Mouse (Mus musculus): ENCODE results near the gene Vipr2.

The Vipr2 gene

DNA sequence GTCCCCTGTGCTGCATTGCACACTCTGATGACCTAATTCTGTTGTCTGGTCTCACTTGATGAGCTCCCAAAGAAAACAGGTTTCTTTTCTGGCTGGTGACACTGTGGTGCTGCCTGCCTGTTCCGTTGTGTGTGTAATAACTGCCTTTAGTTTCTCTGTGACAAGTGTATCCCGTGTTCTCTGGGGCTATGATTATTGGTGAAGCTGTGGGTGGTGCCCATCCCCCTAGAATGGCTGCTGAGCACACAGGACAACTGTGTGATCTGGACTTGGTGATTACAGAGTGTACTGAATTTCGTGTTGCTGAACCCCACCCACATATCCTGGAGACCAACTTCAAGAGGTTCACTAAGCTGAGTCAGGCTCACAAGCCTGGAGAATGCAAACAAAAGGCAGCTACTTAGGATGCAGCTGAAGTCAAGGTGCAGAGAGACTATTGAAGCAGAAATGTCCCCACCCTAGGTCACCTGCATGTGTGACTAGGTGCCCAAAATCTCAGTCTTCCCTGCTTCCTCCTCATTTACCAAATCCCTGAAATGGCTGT lies 18.9 kb downstream of the Vipr2 start:
- DNase-seq (ENCODE audit: low spot score) = no peak

DNA sequence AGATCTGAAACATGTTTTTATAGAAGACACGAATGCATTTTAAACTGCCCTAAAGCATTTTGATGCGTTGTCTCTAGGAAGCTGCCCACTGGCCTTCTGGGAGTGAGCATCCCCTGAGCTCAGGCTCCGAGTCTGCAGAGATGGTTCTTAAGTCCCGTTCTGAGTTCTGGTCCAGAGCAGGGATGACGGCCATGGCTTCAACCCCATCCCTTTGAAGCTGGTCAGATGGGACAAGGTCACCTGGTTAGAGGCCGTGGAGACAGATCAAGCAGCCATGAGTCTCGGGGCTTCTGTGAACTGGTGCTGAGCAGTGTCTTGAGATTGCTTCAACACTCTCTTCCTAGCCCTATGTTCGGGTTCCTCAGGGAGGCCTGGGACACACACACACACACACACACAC lies 19.6 kb downstream of the Vipr2 start:
- DNase-seq (ENCODE audit: low spot score) = no peak

DNA sequence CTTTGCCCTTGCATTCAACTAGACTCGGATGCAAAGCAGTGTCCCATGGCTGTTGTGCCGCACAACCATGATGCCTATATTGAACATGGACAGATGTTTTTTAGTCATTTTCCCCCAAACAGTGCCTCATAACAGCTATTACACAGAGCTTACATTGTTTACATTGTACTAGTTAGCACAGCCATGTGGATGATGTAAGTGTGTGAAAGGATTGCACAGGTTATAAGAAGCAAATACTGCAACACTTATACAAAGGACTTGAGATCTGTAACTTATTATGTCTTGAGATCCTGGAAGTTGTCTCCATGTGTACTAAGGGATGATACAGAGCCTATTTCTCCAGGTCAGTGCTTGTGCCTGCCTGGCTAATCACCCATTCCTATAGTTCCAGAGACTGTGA lies 24.4 kb downstream of the Vipr2 start:
- DNase-seq (ENCODE audit: low spot score) = no peak

DNA sequence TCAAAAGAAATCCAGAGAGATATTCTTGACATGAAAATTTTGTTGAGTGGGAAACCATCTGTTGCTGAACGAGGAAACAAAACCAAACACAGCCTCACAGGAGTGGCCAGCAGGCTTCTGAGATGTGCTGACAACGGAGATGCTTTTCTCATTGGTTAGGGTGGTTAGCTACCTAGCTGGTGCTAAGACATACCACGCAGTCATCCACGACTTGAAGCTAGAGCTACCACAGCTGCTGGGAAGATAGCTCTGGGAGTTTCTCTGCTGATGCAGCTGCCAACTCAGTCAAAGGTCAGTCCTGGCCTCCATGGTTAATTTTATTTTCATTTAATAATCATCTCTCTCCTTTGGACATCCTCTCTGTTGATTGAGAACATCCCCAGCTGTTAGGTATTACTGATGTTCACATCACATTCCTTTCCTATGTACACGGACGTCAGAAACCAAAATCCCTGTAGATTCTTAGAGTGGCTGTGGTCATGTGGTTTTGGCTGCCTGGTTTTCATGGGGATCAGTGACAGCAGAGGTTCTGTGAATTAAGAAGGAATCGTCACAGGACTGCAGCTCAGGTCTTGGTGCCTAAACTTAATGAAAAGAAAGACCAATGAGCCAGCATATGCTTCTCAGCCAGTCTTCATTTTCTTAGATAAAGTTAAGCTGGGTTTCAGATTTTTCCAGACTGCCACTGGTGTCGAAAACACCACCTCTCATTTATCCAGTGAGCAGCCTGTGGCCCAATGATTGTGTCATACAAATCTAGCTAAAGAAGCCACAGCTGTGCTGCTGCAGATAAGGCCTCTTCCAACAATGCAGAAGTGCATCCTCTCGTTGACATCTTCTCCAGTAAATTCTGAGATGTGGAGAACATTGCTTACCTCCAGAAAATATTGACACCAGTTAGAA lies 32.2 kb downstream of the Vipr2 start:
- DNase-seq (ENCODE audit: low spot score) = peak; percentile 4

DNA sequence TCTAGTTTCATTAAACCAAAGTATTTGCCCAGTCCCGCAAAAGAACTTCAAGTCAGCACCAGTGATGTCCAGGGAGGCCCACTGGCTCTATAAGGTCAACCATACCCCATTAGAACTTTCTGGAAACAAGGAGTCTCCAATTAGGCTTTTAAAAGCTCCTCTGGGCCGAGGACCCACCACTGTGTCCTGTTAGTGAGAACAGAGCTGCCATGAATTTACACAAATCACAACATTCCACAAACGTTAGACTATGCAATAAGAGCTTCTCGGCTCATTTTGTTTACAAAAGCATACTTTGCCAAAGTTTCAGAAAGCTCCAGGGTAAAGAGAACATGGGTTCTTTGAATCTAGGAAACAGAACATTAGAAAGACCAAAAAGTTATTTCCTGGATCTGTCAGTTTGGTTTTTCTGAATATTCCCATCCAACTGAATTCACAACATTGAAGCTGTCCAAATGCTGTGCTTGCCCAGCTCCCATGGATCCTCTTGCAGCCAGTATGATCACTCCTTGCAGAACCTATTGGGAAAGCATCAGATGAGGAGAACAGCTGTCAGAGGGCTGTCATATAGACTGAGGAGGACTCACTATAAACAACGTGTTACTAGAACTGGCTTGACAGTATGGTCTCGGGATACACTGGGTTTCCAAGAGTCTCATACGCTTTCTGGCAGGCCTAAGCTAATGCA lies 33.6 kb downstream of the Vipr2 start:
- DNase-seq (ENCODE audit: low spot score) = no peak

DNA sequence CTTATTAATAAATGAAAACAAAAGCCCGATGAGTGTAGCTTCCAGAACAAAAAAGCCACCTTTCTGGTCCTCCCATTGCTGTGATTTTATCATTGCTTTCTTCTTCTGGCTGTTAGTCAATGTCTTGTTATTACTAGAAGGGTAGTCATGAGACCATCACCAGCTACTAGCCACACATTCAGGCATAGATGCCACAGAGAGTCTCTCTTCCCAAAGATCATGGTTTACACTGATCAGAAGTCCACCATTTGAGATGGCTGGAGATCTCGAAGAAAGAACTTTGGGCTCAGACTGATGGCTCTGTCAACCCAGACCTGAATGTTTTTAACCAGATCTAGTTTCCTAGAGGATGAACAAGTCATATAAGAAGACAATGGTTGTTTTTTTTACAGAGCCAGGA lies 38.3 kb downstream of the Vipr2 start:
- no peak for DNase-seq (ENCODE audit: low spot score)

DNA sequence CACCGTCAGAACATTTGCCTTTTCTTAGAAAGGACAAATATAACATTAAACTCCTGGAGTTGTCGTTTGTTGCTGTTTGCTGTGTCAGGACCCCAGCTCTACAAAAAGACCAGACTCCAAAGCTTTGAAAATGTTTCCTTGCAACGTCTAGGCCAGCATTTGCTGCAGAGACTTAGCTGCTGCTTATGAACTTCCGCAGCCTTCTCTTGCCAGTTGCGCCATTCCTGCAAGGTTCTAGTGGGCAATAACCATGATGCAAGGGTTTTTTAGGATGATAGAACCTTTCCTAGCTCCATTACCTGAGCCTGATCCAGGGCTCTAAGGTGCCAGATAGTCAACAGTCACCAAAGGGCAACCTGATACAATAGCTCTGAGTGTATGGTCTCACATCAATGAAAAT lies 38.9 kb downstream of the Vipr2 start:
- DNase-seq (ENCODE audit: low spot score) = no peak

DNA sequence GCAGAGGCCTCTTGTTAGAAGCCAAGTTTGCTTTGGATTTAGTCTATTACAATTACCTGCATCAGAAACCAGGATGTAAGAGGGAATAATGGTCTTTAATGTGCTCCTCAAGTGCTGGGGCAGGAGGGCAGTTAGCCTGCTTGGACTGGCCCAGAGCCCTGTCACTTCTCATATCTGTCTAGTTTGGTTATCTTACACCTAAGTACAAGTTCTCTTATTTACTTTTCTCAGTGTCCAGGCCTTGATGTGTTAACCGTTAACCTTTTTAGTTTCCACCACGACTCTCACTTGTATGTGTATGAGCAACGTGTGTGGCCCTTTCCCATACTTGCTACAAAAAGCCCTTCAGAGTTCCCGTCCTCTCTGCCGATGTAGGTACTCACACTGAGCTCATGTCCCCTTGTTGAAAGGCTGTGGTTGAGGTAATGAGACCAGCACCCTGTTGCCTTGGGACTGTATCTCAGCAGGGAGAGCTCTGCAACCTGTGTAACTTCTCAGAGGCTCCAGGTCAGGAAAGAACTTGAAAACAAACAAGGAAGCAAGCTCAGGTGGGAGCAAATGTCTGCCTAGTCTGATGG lies 39.9 kb downstream of the Vipr2 start:
- no peak for DNase-seq (ENCODE audit: low spot score)

DNA sequence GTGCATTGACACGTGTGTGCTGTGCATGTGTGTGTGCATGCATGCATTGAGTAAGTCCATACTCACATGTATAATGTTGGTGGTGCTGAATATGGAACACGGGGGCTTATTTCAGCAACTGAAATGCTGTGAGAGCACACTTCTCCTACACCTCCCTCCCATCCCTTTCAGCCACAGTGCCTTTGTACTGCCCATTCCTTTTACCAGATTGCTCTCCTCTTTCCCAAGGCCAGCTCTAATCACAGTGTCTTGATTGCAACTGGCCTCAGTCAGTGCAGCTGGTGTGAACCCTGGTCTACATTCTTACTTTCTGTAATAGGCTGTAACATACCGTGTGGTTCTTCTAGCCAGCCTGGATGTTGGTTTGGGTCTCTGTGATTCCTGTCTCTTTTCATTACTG lies 41.5 kb downstream of the Vipr2 start:
- DNase-seq (ENCODE audit: low spot score) = no peak

DNA sequence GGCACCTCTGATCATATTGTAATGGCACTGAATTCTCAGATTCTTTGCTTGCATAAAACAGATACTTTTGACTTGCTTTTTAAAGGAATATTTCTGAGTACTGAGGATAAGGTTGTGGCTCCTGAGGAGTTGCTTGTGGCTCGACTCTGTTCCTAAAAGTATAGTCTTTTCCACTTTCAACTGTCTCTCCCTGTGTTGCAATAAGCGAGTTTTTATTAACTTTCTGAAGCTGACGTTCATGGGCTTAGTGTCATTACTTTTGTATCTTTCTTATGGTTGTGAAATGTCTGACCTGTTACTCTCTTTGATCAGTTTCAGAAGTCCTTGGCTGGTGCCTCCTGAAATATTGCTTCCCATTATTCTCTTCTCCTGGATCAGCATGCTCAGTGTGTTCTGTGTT lies 46.3 kb downstream of the Vipr2 start:
- no peak for DNase-seq (ENCODE audit: low spot score)

DNA sequence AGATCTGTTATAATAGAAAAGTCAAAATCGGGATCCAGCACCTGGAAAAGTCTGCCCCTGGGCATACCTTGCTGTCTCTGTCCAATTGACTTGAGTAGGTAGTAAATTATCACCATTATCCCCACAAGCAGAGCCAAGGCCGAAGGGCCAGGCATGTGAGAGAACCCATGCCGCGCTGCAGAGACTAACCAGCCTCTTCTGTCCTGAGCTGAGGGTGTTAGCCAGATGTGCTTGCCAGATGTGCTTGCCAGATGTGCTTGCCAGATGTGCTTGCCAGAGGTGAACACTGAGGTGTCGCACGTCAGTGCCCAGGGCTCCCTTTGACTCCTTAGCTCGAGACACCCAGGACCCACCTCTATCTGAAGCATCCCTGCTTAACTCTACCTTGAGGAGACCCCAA lies 53.4 kb downstream of the Vipr2 start:
- no peak for DNase-seq (ENCODE audit: low spot score)

DNA sequence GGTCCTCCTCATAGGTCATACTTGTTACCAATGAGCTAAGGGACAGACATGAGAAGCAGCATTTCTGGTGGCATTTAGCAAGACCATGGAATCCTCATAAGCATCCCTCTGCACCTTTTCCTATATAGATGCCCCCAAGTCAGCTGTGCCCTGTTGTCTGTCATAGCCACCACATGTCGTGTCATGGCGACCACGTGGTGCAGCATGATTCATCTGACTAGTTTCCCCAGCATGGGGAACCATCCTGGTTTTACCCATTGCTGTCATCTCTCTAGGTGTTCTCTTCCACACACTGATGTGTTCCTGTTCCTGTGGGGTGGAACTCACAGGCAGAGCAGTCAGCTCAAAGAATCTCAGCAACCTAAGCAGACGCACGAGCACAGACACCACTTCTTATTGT lies 55.4 kb downstream of the Vipr2 start:
- DNase-seq (ENCODE audit: low spot score) = no peak

DNA sequence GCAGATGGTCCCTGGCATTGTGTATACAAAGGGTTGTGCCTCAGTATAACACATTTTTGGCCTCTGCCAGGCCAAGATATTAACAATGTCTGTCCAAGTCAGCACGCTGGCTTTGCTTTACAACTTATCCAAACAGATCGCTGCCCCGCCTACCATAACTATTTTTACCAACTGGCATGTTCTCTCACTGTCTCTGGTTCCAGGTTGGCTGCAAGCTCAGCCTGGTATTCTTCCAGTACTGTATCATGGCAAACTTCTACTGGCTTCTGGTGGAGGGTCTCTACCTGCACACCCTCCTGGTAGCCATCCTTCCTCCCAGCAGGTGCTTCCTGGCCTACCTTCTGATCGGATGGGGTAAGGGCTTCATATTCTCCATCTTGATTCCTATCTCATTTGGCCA lies 58.4 kb downstream of the Vipr2 start:
- no peak for DNase-seq (ENCODE audit: low spot score)

DNA sequence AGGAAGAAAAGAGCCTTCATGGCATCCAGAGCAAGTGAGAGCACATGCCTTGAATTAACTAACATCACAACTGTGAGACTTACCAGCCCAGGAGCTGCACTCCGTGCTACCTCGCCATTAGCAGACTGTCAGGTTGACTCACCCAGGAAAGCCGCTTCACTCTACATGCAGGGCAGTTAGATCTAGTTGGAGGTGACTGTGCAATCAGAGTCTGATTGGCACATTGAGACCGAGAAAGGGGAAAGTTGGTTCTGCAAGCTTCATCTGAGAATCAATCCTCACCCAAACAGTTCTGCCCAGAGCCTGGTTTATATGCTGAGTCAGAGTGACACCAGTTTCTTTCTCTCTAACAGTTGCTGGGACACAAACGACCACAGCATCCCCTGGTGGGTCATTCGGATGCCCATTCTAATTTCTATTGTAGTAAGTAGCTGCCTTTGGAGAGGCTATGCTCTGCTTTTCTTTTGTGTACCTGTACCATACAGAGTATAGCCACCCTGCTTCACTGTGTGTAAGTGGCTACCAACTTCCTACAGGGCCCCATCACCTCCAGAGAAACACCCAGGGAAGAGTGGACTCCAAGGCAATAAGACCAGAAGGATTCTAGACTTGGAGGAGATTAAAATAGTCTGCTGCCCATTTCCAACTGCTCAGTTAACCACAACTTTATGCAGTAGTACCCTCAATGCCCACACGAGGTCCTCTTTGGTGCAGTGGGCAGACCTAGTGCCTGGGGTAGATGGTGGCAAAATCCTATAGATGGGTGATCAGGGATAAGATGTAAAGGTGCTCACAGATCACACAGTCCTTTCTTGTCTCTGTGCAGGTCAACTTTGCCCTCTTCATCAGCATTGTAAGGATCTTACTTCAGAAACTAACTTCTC lies 61.0 kb downstream of the Vipr2 start:
- DNase-seq (ENCODE audit: low spot score) = no peak

DNA sequence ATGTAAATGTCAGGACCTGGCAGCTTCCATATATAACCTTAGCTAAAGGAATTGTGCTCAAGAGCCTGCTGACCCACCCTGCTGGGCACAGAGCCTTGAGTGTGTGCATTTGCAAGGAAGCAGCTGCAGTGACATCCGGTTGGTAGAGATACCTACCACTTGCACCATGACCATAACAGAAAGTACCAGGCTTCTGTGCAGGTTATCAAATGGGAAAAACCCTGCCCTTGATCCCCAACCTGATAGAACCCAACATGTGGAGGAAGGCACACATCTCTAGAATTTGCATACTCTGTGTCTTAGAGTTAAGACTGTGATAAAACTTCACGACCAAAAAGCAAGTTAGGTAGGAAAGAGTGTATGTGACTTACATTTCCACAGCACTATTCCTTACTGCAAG lies 63.1 kb downstream of the Vipr2 start:
- no peak for DNase-seq (ENCODE audit: low spot score)

DNA sequence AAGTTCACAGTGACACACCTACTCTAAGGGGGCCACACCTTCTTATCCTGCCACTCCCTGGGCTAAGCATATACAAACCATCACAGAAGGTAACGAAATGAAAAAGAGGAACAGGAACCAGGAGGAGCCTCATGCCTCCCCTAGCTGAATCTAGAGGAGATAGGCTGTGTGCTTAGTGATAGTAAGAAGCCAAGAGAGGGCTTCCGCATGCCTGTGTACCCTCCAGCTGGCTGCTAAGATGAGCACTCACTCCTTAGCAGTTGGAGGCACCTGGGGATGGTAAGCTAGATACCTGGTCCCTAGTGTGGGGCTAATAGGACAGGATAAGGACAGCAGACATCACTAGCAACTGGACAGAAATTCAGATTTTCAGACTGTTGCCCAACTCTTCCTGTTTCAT lies 64.3 kb downstream of the Vipr2 start:
- DNase-seq (ENCODE audit: low spot score) = no peak

DNA sequence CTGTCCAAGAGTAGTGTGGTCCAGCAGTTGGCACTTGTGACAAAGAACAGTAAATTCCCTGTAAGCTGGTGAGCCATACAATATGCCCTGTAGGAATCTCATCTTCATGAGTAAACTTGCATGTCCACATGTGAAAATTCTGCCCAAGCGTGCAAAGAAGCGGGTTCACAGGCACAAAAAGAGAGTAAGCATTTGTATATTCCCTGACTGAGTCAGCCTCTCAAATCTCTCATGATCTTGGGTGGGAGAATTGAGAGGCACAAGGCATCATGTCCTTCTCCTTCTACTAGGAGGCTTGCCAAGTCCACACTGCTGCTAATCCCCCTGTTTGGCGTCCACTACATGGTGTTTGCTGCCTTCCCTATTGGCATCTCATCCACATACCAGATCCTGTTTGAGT lies 64.9 kb downstream of the Vipr2 start:
- no peak for DNase-seq (ENCODE audit: low spot score)

DNA sequence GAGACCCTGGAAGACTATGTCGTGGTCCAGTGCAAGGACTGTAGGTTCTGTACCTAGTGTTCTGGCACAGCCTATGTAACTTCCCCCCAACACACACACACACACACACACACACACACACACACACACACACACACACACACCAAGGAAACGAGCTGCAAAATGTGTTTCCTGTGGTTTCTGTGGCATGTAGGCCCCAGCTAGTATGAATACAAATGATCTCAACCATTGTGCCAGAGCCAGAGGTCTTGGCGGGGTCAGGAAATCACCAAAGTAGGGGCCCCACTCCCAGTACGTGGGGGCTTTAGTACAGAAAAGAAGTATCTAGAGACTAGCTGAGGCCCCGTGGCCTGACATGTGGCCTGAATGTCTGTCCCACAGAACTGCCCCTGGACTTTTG lies 67.7 kb downstream of the Vipr2 start:
- DNase-seq (ENCODE audit: low spot score) = no peak

DNA sequence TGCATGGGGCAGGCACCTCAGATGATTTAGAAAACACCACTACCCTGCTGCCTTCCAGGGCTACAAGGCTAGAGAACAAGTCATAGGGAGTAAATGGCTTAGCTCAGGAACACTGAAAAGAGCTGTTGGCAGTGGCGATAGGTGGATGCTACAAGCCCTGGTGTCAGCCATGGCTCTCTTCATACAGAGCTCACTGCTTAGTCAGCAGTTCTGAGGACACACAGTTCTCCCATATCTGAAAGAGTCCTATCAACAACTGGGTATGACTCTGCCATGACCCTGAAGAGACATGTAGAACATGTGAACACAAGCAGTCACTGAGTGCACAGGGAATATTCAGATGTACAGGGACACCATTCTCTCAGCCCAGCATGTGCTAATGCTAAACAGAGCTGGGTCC lies 68.2 kb downstream of the Vipr2 start:
- DNase-seq (ENCODE audit: low spot score) = no peak

DNA sequence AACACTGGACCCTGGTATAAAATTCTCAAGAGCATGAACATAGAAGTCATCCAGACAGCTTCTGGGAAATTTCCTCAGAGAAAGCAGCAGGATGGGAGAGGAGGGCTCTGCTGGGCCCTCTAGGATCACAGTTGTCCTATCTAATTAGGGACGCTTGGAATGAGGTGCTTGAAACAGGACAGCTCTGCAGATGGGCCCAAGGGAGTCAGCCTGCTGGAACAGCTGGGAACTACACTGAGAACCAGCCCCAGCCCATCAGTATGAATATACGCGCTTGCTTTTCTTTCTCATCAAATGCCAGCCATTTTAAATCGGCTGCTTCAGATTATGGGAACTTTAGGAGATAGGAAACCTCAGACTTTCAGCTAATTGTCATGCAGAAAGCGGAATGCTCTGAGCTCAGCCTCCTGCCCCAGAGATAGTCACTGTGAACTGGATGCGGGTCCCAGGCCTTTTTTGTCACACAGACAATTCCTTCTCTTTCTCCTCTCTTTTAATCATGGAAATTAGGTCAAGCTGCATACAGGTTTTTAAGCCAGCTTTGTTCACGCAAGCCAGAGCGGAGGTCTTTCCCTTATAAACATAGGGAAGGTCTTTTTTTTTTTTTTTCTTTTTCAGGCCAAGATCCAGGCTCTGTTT lies 69.6 kb downstream of the Vipr2 start:
- DNase-seq (ENCODE audit: low spot score) = no peak

DNA sequence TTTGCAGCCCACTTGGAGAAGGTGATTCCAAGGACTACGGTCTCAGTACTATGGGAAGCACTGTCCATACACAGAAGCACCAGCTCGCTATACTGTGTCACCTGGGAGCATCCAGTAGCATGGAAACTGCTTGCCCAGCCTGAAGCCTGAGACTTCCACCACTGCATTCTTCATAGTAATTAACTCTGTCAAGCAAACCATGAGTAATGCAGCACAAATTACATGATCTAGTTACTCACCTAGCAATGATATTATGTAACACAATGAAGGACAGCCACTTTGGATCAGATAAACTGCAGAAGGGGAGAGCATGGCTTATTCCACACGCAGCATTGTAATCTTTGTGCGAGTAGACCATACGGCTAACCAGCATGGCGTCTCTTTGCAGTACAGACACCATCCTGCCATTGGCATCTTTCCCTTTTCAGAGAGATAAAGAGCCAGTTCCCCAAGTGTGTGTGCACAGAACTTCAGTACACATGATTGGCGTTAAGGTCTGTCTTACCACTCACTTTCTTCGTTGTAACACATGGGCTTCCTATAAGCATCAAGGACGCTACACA lies 75.4 kb downstream of the Vipr2 start:
- DNase-seq (ENCODE audit: low spot score) = no peak

Data from adipocyte (in vitro differentiated cells).